Mouse (Mus musculus) brain, embryonic 14.5 days (tissue): Measurements from ENCODE around the gene Tctex1d4.

Experiments
- CTCF ChIP-seq: fragments of 200-500 bp; IDR thresholded peaks from 2 replicates; pipeline ENCODE4 v1.5.1; 2012; ENCODE audit warnings: inconsistent platforms, mild to moderate bottlenecking, moderate library complexity, borderline replicate concordance; ENCODE audit not compliant: insufficient read depth, insufficient read length; ENCODE audit errors: extremely low read depth
- POLR2A ChIP-seq: fragments of 200-500 bp; IDR thresholded peaks from 2 replicates; pipeline ENCODE4 v1.6.1; 2012; ENCODE audit warnings: mild to moderate bottlenecking, inconsistent platforms, borderline replicate concordance; ENCODE audit not compliant: poor library complexity, insufficient read depth, insufficient read length, severe bottlenecking; ENCODE audit errors: extremely low read depth

DNA sequence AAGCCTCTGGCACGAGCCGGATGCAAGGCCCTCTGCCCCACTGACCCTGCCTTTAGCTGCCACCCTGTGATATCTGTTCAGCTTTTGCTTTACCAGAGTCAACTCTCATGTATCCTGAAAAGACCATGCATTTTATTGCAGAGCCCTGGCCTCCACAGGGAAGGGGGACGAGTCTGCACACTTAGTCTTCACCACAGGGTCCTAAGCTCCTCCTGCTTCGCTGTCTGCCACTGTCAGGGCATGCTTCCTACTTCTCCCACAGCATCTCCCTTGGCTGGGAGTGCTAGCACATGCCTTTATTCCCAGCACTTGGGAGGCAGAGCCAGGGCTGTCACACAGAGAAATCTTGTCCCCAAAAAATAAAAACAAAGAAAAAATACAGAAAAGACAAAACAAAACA, 34.6 kb downstream of the Tctex1d4 start:
- TF ChIP-seq CTCF (no peak), POLR2A (no peak)
